Mouse (Mus musculus) bone marrow, adult 2 months (tissue): ENCODE results near the gene Phf14. TPM values are rescaled to one million over a fixed set of nuclear protein-coding genes. Genes with fewer than 3 reads are reported as not detected.
"Not testable (repeated sequence)": the region's sequence is repeated elsewhere in the genome, so short reads cannot be mapped to it uniquely, and the experiment has no call there.

Experiments used
- H3K27ac ChIP-seq: fragments of 200-500 bp; 2 replicates; pipeline ENCODE4 v1.5.1; 2012; ENCODE audit warnings: low read depth, mild to moderate bottlenecking, control low read depth, inconsistent platforms, low read length; ENCODE audit not compliant: control insufficient read depth, poor library complexity, insufficient read depth
- H3K4me1 ChIP-seq: fragments of 200-500 bp; 2 replicates; pipeline ENCODE4 v1.6.1; 2011; ENCODE audit warnings: low read length; ENCODE audit not compliant: control insufficient read depth, insufficient read depth
- H3K4me3 ChIP-seq: fragments of 200-500 bp; replicated peaks from 2 replicates; pipeline ENCODE3; 2011; ENCODE audit warnings: mild to moderate bottlenecking, low read depth, low read length, control low read depth; ENCODE audit not compliant: control insufficient read depth
- CTCF ChIP-seq: fragments of 200-500 bp; IDR thresholded peaks from 2 replicates; pipeline ENCODE4 v1.5.1; 2011; ENCODE audit warnings: low read length, control low read depth; ENCODE audit not compliant: control insufficient read depth, insufficient read depth
- POLR2A ChIP-seq: fragments of 200-500 bp; IDR thresholded peaks from 2 replicates; pipeline ENCODE4 v1.6.1; 2011; ENCODE audit warnings: low read depth, mild to moderate bottlenecking, control low read depth, low read length, borderline replicate concordance; ENCODE audit not compliant: control insufficient read depth
- WGBS: fragments of 180-500 bp; shearing (Covaris S2); methylation state at CpG from one replicate; pipeline ENCODE4 v1.1.7; 2018; 5-methylcytosine and 5-hydroxymethylcytosine counted together
- polyA plus RNA-seq: library from polyadenylated mRNA; stranded (reverse); fragments of >200 nt; gene quantifications from 2 replicates; pipeline ENCODE4 v1.2.4, GENCODE M21; 2011; ENCODE audit warnings: low replicate concordance; ENCODE audit not compliant: missing spikeins, insufficient read depth, insufficient read length

Gene Phf14
- polyA plus RNA-seq = 19.8 and 41.7 TPM in 2 replicates

- WGBS = under 1% methylated on average over 59 of the region's 59 CpGs
- TF ChIP-seq POLR2A = peak; percentile 93
- no peak for TF ChIP-seq CTCF
- Histone ChIP-seq H3K27ac (peak within 1 kb of the TSS; percentile 61), H3K4me1 (no peaks in the 10 kb centered on the region; the same call in 1 of the 2 replicates), H3K4me3 (peak within 1 kb of the TSS; percentile 91)
Measured at GRCm38 (mm10) chr6:11907269-11908032, at the start of gene Phf14, which contains the start of gene Ndufa4. Gene Phf14 (plus strand): TSS chr6:11907809. Gene Ndufa4 (minus strand): TSS chr6:11907497.

GRCm38 (mm10) chr6:11875364-11875763, 32.2 kb upstream of the Phf14 start:
- not testable (repeated sequence) for H3K27ac ChIP-seq, H3K4me1 ChIP-seq, H3K4me3 ChIP-seq
- WGBS = no CpG with 5 or more reads among the region's 2 CpGs

DNA sequence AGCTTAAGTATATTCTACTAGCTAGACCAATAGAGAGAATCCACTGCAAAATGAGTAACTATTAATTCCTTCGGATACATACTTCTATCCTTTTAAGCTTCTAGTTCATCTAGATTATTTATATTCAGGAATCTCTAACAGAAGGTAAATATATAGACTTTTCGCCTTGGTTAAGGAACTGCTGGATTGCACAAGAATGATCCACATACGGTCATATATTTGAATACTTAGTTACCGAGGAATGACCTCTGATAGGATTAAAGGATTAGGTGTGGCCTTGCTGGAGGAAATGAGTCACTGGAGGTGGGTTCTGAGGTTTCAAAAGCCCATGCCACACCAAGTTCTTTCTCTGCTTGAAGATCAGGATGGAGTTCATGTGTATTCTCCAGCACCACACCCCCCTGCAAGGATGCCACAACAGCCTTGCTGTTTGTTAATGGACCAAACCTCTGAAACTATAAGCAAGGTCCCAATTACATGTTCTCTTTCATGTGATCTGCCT, 6.7 kb upstream of the Phf14 start:
- no peak overlapping the region for H3K4me3 ChIP-seq
- TF ChIP-seq CTCF (no peak), POLR2A (no peak)
- H3K27ac ChIP-seq = no peak overlapping the region
- no peaks in the 10 kb centered on the region for H3K4me1 ChIP-seq
- 64% methylated on average over 4 of the region's 4 CpGs for WGBS

- TF ChIP-seq CTCF (no peak), POLR2A (no peak)
- Histone ChIP-seq H3K4me1 (no peaks in the 10 kb centered on the region; the same call in 1 of the 2 replicates), H3K4me3 (peak overlapping the region; percentile 91), H3K27ac (peak overlapping the region; percentile 61)
- 0% methylated on average over 5 of the region's 5 CpGs for WGBS
Measured at GRCm38 (mm10) chr6:11906890-11907268, 730 bp upstream of the Phf14 start.

- Histone ChIP-seq H3K27ac (no peak overlapping the region), H3K4me1 (no peaks in the 10 kb centered on the region; the same call in 1 of the 2 replicates), H3K4me3 (peak overlapping the region; percentile 85)
- TF ChIP-seq POLR2A (no peak), CTCF (no peak)
- WGBS = 14% methylated on average over 7 of the region's 7 CpGs
Measured at GRCm38 (mm10) chr6:11908170-11908569, 561 bp downstream of the Phf14 start.

- H3K4me1 ChIP-seq = no peaks in the 10 kb centered on the region; the same call in 1 of the 2 replicates
- TF ChIP-seq CTCF (no peak), POLR2A (peak; percentile 71; the same call in 1 of the 2 replicates)
- peak overlapping the region; percentile 98 for H3K4me3 ChIP-seq
- under 1% methylated on average over 20 of the region's 20 CpGs for WGBS
- H3K27ac ChIP-seq = peak overlapping the region; percentile 89
Measured at GRCm38 (mm10) chr6:11925496-11926041, 18.0 kb downstream of the Phf14 start.

GRCm38 (mm10) chr6:11926082-11926595, 18.5 kb downstream of the Phf14 start:
- under 1% methylated on average over 40 of the region's 40 CpGs for WGBS
- H3K27ac ChIP-seq = peak overlapping the region; percentile 89
- TF ChIP-seq POLR2A (no peak), CTCF (no peak)
- no peaks in the 10 kb centered on the region; the same call in 1 of the 2 replicates for H3K4me1 ChIP-seq
- peak overlapping the region; percentile 98 for H3K4me3 ChIP-seq

DNA sequence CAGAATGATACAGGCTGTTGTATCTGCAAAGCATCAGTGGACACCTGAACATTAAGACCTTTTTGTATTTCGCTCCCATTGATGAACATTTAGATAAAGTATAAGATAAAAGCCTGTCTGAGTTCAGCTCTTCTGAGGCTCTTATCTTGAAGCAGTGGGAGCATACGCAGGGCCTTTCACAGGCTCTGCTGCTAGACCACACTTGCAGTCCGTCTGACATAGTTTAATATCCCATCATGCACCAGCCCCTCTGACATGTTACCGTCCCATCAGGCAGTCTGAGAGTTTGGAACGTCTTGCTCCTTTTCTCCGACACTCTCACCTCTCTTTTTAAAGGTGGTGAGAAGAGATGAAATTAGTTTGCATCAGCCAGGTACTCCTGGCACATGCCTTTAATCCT, 19.9 kb downstream of the Phf14 start:
- 64% methylated on average over 6 of the region's 6 CpGs for WGBS
- H3K27ac ChIP-seq = no peak overlapping the region
- H3K4me3 ChIP-seq = no peak overlapping the region
- TF ChIP-seq CTCF (no peak), POLR2A (no peak)
- H3K4me1 ChIP-seq = no peaks in the 10 kb centered on the region; the same call in 1 of the 2 replicates
